Mouse (Mus musculus): ENCODE results near the gene Pf4.

Pf4 gene

GRCm38 (mm10) chr5:90771880-90772653, at the start of gene Pf4:
Pf4 (plus strand) TSS chr5:90772435.
- peak; percentile 52 to 74 for DNase-seq

GRCm38 (mm10) chr5:90722656-90723055, 49.6 kb upstream of the Pf4 start:
- DNase-seq, result no peak

GRCm38 (mm10) chr5:90728254-90728653, 44.0 kb upstream of the Pf4 start:
- DNase-seq, result no peak

- DNase-seq, result peak; percentile 21 to 45
These were observed 40.8 kb upstream of the Pf4 start for GRCm38 (mm10) chr5:90731480-90731879.

GRCm38 (mm10) chr5:90742029-90742428, 30.2 kb upstream of the Pf4 start:
- no peak for DNase-seq

GRCm38 (mm10) chr5:90753934-90754333, 18.3 kb upstream of the Pf4 start:
- no peak for DNase-seq

GRCm38 (mm10) chr5:90758020-90758605, 14.1 kb upstream of the Pf4 start:
- peak; percentile 27 to 77 for DNase-seq

- peak in 1 of 2 experiments; percentile 44 for DNase-seq
These were observed 12.9 kb upstream of the Pf4 start, which contains the start of gene Cxcl5 for GRCm38 (mm10) chr5:90759077-90760065. Cxcl5 (plus strand) TSS chr5:90759360.

- DNase-seq, result no peak
These were observed 11.9 kb upstream of the Pf4 start for GRCm38 (mm10) chr5:90760303-90760702.

GRCm38 (mm10) chr5:90760844-90761243, 11.4 kb upstream of the Pf4 start:
- DNase-seq, result no peak

- no peak for DNase-seq
These were observed 10.4 kb upstream of the Pf4 start for GRCm38 (mm10) chr5:90761834-90762233.

GRCm38 (mm10) chr5:90763912-90764665, 8.1 kb upstream of the Pf4 start:
- no peak for DNase-seq

GRCm38 (mm10) chr5:90765821-90766606, 6.2 kb upstream of the Pf4 start:
- no peak for DNase-seq

- no peak for DNase-seq
These were observed 4.0 kb upstream of the Pf4 start, which contains the start of gene Ppbp for GRCm38 (mm10) chr5:90768218-90768617. Ppbp (plus strand) TSS chr5:90768518.

GRCm38 (mm10) chr5:90771369-90771768, 866 bp upstream of the Pf4 start:
- no peak for DNase-seq

- DNase-seq, result no peak
These were observed 3.3 kb downstream of the Pf4 start for GRCm38 (mm10) chr5:90775562-90775961.

- no peak for DNase-seq
These were observed 5.4 kb downstream of the Pf4 start for GRCm38 (mm10) chr5:90777621-90778020.

- DNase-seq, result no peak
These were observed 6.6 kb downstream of the Pf4 start for GRCm38 (mm10) chr5:90778856-90779255.

- DNase-seq, result no peak
These were observed 11.5 kb downstream of the Pf4 start for GRCm38 (mm10) chr5:90783697-90784096.

GRCm38 (mm10) chr5:90785659-90786588, 13.7 kb downstream of the Pf4 start, which contains the start of gene Cxcl3:
Cxcl3 (plus strand) TSS chr5:90786103.
- DNase-seq, result peak; percentile 69 to 79
